Mouse (Mus musculus) kidney, postnatal 25 days (tissue): ENCODE measurements around the gene Chd3.

Experiments used
- DNase-seq, 2 experiments: peaks; one replicate each; pipeline ENCODE4 v3.0.0; 2021; ENCODE audit warnings: mixed read lengths in 2 of 2

The Chd3 gene

DNA sequence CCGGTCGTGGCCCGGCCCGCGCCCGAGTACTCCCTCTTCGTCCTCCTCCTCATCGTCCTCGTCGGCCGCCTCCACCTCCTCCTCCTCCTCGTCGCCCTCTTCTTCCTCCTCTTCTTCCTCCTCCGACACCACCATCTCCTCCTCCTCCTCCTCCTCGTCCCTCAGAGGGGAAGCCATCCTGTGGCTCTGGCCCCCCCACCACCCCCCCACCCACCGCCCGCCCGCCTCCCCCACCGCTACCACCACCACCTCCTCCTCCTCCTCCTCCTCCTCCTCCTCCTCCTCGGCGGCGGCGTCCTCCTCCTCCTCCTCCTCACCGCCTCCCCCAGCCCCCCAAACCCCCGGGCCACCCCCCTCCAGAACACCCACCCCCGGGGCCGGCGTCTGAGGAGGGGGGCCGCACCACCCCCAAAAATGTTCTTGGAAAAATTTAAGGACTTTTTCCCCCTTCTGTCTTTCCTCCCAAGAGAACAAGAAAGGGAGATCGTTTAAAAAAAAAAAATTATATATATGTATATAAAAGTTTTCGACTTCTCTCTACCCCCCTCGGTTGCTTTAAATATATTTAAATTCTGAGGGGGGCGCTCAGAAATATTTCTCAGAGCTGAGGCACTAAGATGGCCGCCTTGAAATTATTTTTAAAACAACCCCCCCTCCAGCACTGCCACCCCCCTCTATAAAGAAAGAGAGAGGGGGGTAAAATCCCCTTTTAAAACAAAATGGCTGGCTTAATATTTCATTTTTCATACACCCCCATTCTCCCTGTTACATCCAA, at the start of gene Chd3:
Chd3 (minus strand) TSS at position 192 of the 775 bp plus-strand sequence.
- DNase-seq: peak in 1 of 2 experiments; percentile 63

DNA sequence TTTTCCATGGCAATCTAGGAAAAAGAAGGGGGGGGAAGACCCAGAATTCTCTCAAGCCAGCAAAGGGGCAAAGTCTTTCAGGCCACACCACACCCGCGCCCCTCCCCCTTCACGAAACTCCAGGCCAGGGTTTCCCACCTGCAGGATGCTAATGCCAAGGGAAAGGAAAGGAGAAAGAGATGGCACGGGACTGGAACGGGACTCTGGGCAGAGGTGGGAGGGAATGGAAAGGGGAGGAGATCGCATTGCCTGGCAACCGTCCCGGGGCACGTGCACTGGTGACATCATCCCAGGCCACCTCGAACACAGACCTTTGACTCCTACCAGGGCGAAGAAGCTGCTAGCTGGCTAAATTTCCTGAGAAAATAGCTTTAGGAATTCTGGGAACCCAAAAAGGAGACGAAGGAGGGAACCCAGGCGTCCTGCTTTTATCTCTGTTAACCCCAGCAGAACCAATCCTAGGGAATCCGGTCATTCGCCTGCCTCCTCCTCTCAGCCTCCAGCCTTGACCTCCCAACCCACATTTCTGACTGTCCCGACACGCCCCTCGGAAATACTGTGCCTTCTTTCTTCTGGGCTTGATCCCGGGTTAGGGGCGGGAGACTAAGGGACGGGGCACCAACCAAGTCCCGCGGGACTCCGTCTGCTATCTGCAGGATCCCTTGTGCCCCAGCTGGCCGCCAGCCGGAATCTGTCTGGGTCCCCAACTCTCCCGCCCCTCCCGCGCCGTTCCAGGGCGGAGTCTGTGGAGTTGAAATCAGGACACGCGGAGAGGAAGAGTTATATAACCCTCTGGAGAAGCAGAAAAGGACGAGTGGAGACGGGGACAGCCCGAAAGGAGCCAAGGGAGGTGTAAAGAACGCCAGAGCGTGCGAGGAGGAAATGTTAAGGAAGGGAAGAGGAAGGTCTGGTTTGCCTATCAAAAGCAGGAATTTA, 48.5 kb upstream of the Chd3 start:
- DNase-seq: peak; percentile 98 to 99

DNA sequence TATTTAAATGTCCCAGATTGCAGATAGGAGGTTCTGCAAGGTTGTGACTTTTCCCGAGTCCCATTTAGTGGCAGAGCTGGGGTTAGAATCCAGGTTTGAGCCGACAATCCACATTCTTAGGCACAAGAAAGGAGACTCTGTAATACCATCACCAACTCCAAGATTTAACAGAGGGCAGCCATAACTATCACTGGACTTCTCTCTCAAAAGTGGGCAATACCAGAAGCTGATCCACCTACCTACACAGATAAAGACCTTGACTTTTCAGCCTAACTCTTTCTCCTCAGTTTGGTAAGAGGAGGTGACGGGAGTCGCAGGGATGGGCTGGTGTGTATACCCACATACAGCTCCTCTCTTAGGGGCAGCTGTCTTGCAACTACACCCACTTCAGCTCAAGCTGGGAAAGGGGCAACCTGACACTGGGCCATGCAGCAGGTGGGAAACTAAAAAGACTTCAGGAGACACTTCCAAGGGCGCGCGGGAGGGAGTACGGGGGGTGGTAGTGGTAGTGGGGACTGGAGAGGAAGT, 47.8 kb upstream of the Chd3 start:
- no peak for DNase-seq

DNA sequence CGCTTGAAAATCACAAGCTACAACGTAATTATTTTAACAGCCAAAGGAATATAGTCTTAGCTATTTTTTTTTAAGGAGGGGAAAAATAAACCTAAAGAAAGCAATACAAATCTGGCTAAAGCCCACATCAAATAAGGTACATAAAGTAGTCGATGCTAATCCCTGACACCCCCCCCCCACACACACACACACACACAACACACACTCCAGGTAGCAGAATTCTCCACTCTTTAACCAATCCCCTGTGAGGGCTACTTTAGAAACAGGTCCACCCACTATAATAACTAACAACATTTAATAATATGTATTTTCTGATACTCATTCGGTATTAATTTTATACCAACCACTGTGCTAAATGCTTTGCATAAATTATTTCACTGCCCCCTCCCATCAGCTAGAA, 47.3 kb upstream of the Chd3 start:
- DNase-seq: no peak

DNA sequence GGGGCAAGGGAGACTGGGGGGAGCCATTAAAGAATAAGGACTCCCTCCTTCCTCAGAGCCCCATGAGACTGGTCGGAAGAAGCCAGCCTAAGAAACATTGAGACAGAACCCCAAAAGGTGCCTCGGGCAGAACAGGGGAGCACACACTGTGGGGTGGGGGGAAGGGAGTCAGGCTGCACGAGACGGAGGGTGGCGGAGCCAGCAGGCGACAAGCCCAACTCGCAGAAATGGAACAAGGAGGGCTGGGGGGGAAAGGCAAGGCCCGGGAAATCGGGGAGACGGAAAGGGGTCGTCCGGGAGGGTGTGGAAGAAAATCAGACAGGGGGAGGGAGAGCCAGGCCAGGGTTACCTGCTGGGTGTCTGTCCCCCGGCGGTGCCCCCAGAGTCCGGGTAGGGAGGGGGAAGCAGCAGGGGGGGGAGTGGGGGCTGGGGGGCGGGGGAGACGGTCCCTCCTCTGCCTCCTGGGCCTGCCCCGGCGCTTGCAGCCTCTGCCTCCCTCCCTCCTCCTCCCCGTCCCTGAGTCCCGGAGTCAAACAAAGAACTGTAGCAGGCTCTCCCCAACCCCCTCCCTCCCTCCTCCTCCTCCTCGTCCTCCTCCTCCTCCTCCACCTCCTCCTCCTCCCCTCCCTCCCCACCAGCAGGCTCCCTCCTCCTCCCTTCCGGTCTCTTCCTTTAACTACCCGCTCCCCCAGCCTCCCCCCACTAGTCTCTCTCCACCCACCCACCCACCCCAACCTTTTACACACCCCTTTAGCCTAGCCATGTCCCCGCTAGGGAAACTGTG, 46.7 kb upstream of the Chd3 start:
- DNase-seq: peak; percentile 61 to 90

DNA sequence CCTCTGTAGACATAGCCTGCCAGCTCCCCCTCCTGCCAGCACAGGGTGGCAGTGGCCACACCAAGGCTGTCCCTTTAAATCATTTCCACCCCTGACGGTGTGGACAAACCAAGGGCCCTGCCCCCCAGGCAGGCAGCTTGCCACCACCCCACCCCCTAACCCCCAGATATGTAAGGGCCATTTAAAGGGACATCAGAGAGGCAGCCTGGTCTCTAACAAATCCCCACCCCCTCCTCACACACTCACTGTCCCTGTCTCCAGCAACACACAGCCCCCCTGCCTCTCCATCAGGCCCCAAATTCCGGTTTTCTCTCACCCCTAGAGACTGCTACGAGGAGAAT, 46.1 kb upstream of the Chd3 start:
- DNase-seq: peak; percentile 71 to 92

DNA sequence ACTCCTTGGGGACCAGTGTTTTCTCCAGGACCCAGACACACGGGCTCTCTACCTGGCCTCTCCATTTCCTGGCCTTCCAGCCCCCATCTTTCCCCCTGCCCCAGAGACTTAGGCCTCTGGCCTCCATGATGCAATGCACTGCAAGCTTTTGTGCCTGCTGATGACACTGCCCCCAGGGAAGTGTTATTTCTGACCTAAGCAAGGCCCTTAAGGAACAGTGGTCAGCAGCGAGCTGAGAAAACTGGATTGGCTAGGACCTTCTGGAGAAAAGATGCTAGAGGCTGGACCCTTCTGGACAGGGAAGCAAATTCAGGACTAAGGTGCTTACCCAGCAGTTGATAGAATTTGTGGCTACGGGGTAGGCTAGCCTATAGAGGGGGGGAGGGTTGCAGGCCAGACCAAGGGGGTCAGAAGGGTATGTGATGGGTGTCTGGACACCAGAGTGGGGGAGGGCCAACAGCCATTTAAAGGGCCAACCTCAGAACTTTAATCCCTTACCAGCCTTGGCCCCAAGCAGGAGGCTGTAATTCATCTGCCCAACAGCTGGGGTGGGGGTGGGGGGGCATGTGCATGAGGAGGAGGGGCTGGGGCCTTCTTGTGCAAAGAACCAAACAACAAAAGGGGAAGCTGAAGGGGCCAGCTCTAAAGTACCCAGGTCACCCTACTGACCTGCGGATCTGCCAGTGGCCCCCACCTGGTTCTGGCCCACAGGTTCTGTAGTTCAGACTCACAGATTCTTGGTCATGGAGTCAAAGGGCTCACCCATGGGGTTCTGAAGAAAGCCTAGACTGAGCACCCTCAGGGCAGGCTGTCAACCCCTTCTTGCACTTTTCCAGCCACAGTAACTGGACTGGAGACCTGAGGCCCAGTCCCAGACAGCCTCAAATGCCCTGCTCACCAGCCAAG, 45.5 kb upstream of the Chd3 start:
- no peak for DNase-seq

DNA sequence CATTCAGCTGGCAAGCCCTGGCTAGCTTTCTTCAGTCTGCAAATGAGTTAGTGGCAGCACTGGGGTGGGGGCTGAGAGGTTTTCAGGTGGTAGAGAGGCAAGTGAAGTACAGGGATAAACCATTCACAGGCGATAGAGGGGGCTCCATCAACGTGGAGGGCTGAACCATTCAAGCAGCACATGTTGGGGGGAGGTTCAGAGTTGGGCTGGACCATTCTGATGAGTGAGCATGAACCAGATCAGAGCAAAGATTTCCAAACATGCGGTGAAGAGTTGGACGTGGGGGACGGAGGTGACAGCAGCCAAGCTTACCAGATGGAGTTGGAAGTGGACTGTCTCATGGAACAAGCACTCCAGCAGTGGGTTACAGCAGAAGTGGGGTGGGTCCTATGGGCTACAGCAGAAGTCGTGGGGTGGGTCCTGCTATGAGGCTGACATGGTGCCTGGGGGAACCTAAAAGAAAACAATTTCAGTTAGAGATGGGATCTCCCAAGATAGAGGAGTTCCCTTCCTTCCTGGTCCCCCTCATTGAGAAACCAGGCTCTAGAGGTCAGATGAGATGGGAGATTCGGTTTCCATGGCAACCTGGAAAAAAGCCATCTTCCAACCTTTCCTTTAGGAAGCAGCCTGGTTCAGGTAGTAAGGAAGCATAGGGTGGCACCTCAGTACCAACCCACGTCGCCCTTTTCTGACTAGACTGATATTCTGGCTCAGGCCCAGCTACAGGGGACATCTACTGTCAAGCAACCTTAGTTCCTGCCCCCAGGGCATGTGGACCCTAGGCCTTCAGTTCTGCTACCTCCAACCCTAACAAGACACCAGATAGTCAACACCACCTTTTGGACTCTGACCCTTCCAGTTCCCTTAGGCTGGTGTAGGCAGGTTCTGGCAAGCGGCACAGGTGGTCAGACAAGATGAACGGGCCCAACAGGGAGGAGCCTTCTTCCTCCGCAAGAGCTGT, 44.3 kb upstream of the Chd3 start, which contains the start of gene Kdm6b:
Kdm6b (minus strand) TSS at position 455 of the 961 bp plus-strand sequence.
- peak; percentile 70 to 90 for DNase-seq

DNA sequence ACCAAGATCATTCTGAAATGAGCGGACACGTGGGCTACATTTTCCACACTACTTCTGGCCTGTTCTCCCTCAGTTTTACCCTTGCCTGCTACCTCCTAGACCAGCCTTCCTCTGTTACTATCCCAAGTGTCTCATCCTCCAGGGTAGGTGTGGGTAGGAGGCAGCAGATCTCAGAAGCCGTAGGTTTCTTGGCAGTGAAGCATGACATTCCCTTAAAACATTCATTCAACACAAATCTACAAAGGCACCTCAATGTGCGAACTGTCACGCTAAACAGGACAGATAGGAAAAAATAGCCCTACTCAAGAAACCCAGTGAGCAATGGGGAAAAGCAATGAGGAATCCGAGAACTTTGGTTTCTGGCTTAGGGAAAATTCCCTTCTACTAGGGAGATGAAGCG, 43.3 kb upstream of the Chd3 start:
- peak in 1 of 2 experiments; percentile 14 for DNase-seq

DNA sequence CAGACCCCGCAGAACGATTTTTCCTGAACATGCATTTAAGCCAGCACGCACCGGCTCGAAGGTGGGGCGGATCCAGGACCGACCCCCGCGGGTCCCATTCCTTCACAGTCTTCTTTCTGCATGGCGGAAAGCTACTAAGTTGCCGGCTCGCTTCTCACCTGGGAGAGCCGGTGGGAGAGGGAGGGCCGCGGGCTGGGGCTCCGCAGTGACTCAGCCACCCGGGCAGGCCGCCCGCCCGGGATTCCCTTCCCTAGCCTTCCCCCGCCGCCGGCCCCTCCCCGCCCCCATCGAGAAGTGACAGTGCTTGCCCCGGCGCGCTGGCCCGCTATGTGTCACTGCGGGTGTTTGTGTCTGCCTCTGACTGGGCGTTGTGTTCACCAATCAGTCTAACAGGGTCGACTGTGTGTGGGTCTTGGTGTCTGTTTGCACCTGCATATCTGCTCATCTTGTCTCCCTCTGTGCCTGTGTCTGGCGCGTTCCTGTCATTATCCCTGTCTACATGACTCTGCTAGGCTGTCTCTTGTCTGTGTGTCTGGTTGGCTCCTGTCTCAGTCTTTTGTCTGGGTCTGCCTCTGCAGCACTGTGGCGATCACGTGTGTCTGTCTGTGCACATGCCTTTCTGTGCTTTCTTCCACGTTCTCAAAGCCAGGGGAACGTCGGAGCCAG, 42.5 kb upstream of the Chd3 start:
- DNase-seq: peak; percentile 74 to 86

DNA sequence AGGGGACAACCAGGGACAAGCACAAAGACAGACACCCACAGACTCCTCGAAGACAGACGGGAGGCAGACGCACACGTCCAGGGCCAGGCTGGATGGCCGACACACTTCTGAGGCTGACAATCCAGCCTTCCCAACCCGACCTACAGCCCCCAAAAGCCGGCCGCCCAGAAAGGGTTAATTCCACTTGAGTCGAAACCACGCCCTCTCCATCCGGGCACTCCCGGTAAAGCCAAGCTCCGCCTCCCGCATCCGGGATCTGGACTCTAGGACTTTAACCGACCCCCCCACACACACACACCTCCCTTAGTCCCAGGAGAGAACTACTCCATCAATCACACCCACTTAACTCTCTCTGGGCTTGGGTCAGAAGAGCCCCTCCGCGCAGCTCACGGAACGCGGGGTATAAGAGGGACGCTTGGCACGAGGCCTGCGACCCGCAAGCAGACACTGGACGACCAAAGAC, 41.9 kb upstream of the Chd3 start:
- peak; percentile 98 to 100 for DNase-seq

DNA sequence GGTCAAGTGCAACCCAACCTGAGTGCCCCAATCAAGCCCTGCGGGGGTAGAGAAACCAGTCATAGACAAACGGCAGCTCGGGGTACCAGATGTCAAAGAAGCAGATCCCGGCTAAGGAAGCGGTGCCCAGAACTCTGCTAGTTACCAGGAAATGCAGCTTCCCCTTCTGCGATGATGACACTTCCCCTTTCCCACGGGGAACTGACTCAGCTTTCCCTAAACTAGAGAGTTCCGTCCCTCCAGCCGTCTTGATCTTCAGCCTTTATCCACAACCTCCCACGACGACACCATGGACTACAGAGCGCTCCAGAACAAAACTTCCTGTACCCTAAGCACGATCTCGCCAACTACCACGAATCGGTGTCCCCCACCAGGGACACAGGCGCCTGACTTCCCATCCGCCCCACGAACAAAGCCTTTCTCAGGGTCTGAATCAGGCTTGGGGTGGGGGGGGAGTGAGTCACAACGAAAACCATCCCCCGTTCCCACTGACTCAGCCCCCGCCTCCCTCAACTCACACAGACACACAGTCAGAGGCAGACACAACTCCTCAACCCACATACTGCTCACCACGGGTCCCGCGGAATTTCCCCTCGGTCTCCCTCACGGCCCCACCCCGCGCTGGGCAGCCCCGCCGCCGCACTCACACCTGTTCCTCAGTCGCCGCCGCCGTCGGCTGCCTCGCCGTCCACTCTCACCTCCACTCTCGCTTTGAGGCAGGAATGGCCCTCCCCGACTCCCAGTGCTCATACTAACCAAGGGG, 41.3 kb upstream of the Chd3 start:
- peak; percentile 58 to 86 for DNase-seq

DNA sequence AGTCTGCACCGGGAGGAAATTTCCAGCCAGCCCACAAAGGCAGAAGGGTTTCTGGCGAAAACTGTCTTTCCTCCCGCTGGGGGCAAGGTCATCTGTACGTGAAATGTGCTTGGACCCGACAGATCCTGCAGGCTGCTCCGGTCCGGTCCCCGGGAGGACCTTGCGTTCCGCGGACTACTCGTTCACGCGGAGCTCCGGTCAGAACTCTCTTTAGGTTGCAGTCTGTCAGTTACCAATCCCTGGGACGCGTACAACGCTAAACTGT, 40.8 kb upstream of the Chd3 start:
- DNase-seq: no peak

DNA sequence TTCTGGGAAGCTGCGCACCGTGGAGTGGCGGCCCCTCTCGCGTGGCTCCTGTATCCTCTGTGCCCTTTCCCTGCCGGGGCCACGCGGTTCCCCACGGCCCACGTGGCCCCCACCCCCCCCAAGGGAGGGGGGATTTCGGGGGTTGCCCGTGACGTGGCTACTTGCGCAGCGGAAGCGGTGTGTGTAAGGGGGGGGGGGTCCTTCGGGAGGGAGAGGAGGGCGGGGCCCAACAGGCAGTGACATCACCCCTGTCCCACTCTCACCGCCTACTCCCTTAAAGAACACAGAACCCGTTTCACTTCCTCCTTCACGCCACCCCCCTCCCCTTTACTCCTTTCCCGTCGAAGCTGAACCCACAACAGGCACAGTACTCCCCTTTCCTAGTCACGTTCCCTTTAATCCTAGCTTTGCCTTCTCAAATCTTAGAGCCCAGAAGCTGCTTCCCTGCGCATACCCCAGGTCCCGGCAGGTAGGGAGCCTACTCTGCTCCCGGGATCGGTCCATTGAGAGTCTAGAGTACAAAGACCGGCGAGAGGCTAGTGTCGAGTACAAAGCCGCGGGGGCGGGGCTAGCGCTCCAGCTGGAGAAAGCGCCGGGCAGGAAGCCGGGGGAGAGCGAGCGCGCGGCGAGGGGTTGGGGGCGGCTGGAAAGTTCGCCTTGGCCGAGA, 40.3 kb upstream of the Chd3 start:
- DNase-seq: peak; percentile 95 to 96

DNA sequence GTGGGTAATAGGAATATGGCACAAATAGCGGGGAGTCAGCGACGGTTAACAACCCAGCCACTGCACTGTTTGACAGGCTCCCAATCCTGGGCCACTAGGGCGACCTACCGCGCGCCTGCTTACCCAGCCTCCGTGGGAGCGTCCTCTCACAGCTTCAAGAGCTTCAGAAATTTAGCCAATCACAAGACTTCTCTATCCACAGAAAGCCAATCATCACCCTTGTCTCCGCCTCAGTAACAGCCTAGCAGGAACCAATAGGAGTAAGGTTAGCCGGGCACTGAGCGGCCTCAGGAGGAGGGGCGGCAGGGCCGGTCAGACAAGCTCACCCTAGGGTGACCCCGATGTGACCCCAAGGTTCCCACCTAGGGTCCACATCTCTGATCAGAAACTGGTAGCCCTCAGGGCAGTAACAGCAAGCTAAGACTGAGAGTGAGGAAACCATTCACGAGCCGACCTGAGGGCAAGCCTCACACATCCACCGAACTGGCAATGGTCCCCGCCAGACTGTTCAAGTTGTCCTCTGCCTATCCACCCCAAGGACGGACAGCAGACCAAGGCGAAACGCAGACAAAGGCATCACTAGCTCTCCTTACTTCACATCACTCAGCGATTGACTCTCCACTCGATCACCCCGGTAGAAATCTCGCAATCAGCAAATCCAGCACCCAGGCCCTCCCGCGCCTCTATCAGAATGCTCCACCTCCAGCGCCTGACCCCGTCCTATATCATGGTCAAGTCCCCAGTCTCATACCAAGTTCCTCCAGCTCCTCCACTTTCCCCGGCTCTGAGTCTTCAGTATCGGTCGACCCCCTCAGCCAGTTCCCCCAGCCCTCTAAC, 39.6 kb upstream of the Chd3 start:
- DNase-seq: peak; percentile 86 to 94

DNA sequence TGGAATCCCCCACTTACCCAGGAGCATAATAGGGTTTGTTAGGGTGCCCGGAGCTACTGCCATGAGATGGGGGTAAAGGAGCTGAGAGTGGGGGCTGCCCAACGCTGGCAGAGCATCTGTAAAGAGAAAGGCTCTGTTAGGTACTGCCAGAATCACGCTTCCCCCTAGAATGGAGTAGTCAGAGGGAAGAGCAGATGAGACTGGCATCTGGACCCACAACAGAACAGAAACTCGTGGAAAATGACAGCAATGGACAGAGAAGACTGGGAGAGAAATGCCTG, 38.5 kb upstream of the Chd3 start:
- no peak for DNase-seq

DNA sequence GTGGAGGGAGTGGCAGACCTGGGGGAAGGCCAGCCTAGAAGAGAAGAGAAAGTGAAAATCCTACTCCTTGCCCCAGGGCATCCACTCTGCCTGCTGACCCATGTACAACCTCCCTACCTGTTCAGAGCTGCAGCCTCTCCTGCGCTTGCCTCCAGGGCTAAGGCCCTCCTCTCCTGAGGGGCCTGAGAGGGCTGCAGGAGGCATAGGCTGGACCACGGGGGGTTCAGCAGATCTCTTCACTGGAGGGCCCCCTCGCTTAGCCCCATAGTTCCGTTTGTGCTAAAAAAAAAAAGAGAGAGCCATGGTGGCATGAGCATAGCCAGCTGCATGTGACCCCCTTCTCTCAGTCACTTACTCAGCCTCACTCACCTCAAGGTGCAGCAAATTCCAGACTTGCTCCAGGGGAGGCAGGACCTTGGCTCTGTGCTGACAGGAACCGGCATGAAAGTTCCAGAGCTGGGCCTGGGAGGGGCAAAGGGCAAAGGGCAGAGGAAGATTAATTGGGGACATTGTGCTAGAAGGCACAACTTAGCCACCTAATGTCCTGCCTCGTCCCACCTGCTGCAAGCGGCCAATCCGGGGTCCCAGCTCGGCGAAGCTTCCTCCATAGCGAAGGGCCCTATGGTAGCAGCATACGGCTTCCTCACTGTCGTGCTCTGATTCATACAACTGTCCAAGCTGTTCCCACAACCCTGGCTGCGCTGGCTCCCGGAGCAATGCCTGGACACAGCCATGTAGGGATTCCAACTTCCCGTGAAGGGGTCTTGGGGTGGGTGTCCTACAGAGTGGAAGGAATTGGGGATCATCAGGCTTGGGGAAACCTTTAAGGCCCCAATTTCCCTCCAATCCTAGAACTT, 37.9 kb upstream of the Chd3 start:
- DNase-seq: peak in 1 of 2 experiments; percentile 73
